Mouse (Mus musculus) heart, postnatal 4 days (tissue): ENCODE measurements around the gene Nrip1. TPM values are rescaled to one million over a fixed set of nuclear protein-coding genes. Genes with fewer than 3 reads are reported as not detected.
A peak's percentile ranks its signal among the peaks of the same experiment; 100 is the strongest.

Experiments used
- DNase-seq: peaks from one replicate; pipeline ENCODE4 v3.0.0; 2021
- total RNA-seq, 2 experiments: library from RNA; stranded (reverse); gene quantifications; 2 replicates each; pipeline ENCODE4 v1.2.3; 2021

The Nrip1 gene
- total RNA-seq, 2 experiments from 2014 or later = 24.3 to 25.7 TPM

DNA sequence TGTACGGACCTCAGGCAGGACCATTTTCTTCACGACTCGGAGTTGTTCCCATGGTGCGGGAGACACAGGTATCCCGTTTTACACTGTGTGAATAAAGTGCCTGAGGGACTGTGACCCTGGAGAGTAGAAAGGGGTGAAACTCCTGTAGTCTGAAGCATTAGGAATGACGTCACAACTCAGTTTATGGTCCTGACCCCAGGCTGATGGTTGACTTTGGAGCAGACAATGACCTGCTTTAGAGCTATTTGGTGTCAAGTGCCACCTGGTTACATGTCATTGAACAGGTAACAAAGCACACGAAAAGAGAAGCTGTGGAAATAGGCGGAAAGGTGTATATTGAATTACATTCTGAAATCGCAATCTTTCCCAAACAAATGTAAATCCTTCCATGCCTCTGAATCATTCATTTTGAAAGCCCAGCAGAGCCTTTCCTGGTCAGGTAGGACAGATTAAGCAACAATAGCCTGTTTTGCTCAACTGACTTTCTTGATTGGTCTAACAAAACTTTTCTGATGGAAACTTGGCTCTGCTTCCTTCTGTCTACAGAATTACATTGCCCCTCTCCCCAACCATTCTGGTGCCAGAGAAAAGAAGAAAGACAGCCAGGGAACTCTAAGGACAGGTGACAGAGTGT is 106.9 kb downstream of the Nrip1 start:
- no peak for DNase-seq

DNA sequence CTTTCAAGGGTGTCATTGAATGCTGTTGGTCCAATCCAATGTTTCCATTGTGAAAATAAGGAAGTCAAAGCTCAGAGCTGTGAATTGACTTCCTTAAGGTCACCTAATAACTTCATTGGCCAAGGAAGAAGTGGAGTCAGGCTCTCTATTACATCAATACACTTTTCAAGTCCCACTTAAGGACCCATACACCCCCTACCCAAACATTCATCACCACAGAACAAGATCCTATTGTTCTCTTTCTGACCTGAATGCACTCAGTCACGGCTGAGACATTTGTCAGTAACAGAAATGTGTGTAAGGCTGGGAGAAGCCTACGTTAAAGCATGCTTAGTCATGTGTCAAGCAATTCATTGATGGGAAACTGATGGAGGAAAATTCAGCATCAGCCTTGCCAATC is 107.8 kb downstream of the Nrip1 start:
- no peak for DNase-seq

DNA sequence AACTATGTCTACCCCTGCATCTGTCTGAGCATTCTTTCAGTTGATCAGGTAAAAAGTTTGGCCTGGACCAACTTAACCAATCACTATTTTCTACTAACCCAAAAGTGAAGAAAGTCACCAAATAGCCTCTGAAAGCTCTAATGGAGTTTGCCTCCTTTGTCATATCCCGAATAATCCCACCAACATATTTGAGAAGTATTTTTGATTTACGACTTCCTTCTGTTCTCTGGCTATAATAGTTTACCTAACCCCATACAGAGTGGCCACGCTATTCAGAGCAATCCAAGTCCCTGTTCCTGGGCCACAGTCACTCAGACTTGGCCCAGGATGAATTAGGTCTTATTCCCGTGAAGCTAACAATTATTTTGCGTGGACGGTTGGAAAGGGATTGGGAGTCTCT is 108.3 kb downstream of the Nrip1 start:
- no peak for DNase-seq

DNA sequence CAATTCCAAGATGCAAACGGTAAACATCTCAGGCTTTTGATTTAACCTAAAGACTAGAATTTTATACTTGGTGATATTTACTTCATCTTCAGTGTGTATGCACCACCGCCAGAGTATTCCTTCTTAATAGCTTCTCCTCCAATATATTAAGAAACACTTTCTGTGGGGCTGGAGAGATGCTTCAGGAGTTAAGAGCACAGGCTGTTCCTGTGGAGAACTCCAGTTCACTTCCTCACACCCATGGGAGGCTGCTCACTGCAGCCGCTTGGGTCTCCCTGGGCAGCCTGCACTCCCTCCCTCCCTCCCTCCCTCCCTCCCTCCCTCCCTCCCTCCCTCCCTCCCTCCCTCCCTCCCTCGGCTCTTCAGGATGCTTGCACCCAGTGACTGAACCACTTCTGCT is 110.2 kb downstream of the Nrip1 start:
- DNase-seq = no peak

DNA sequence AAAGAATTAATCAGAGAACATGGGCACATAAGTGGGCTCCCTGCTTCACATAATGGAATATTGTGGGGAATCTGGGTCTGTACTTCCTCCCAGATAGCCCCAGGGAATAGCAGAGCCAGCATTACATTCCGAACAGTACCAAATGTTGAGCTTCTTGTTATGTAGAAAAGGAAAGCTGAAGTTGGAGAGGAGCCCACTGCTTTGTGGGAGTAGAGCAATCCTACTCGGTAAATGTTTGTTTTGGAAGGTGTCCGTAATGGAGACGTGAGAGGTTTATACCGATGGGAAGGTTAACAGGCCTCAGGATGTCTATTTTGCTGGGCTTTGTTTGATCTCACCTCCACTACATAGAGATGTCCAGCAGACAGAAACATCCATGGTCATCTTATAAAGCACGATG is 113.3 kb downstream of the Nrip1 start:
- DNase-seq = peak; percentile 12

DNA sequence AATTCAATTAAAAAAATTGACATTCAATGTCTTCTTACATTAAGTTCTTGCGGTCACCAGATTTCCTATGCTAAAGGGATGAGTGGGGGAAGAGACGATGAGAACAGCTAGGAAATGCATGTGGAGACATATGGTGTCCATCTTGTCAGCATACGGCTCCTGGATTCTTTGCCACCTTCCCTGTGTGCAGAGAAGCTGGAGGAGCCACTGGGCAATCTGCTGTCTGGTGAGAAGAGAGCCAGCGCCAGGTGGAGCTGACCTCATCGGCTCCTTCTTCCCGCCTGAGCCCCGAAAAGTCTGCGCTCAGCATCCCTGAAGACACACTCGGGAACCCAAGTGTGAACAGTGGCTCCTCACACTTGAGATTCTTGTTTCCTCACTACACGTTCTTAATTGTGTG is 121.8 kb downstream of the Nrip1 start:
- no peak for DNase-seq

DNA sequence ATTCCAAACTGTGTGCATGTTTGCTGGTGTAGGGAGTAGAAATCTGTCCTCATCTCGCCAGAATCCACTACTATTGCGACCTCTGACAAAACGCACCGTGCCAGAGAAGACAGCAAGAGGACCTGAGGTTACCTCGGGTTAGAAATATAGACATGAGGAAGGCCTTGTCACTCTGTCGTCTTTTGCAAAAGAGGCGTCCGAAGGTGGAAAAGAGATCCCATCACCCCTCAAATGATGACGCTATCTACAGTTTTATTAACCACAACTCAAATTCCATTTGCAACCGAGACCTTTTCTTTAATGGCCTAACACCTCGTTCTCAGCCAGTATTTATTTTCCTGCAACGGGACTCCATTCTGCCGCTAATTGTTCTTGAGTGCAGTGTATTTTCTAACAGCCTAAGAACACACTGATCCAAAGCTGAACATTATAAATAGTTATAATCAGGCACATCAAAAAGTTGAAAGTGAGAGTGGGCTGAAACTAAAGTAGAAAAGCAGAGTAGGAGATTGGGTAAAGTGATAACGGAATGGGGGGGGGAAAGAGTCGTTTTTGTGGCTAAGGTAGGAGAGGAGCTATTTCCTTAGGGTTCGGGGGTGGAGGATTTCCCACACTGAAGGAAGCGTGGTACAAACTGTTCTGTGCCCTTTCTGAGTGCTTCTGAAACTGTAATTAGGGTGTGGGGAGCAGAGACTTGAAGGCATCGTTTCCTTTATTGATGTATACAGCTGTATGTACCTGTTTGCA is 124.1 kb downstream of the Nrip1 start:
- DNase-seq = no peak

DNA sequence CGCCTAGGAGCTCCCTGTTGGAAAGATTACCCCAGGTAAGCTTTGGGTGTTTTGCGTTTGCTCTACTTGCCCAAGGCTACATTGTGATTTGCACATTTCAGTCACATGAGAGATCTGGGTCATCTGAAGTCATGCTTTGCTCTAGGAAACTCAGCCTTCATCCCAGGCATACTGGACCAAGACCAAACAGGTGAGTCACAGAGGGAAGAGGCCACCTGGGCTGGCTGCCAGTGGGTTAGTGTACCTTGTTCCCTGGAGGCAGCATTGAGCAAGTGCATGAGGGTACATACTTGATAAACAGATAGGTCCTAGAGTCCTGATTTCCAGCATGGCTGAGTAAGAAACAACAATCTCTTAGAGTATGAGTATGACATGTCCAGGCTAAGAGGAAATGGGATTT is 130.8 kb downstream of the Nrip1 start:
- DNase-seq = no peak

DNA sequence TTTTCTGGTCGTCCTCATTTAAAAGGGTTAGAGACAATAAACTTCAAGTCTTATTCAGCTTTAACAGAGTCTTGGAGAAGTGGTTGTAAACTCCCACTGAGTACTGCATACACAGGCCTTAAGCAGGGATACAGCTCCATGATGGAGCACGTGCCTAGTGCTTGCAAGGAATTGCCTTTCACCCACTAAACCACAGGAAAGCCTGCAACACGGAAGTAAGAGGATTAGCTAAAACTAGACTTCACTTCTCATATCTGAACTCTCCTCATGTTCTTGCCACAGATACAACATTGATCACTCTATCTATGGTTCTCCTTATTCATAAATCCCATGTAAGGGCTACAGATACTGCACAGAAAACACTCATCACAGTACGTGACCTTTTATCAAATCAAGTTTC is 132.4 kb downstream of the Nrip1 start:
- no peak for DNase-seq

DNA sequence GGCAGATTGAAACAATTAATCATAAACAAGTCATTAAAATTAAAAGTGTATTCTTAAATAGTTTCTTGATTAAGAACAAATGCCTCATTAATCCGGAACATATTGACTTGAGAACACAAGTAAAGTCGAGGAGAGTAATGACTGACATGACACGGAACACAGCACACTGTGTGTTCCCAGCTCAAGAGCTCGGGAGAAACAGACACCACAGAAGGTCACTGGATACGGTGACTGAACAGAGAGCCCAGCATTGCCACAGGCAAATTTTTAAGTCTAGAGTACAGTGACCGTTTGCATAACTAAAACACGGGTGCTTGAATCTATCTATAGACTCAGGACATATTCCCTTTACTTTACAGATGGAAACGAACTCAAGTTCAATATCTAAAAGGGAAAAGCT is 134.3 kb downstream of the Nrip1 start:
- DNase-seq = no peak

DNA sequence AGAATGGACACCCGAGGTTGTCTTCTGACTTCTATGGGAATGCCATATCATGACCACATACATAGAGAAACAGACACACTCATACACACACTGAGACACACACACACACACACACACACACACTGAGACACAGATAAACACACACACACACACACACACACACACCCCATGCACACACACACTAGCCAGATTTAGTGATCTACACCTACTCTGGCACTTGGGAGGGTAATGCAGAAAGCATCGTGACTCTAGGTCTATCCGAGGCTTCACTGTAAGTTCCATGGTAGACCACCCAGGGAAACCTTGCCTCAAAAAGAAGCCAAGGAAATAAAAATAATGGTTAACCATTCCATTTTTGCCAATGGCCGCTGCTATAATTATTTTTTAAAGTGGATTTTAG is 134.8 kb downstream of the Nrip1 start:
- DNase-seq = no peak
